Mouse (Mus musculus) kidney, embryonic 16.5 days (tissue): ENCODE results near the gene Zcchc10. TPM values are rescaled to one million over a fixed set of nuclear protein-coding genes. Genes with fewer than 3 reads are reported as not detected.
"Not testable (repeated sequence)": the region's sequence is repeated elsewhere in the genome, so short reads cannot be mapped to it uniquely, and the experiment has no call there.

Experiments used
- ATAC-seq: fragments of 200-750 bp; cut with Nextera tagmentation; 2 replicates; pipeline ENCODE4 v1.8.0; 2017; ENCODE audit warnings: moderate TSS enrichment; ENCODE audit not compliant: low FRiP score, low TSS enrichment
- H3K27ac ChIP-seq: fragments of 300-500 bp; sonication (generic); 2 replicates; pipeline ENCODE4 v1.5.1; 2014; ENCODE audit warnings: low read length
- H3K27me3 ChIP-seq: fragments of 300-500 bp; sonication (generic); 2 replicates; pipeline ENCODE4 v1.6.1; 2014; ENCODE audit warnings: low read length, control low read depth, mixed read lengths; ENCODE audit not compliant: insufficient read depth
- H3K36me3 ChIP-seq: fragments of 300-500 bp; sonication (generic); 2 replicates; pipeline ENCODE4 v1.6.1; 2014; ENCODE audit warnings: low read length, control low read depth, mixed read lengths; ENCODE audit not compliant: insufficient read depth
- H3K4me1 ChIP-seq: fragments of 300-500 bp; sonication (generic); 2 replicates; pipeline ENCODE4 v1.6.1; 2014; ENCODE audit warnings: low read length, control low read depth, mixed read lengths; ENCODE audit not compliant: insufficient read depth
- H3K4me2 ChIP-seq: fragments of 300-500 bp; sonication (generic); replicated peaks from 2 replicates; pipeline ENCODE4 v1.6.1; 2014; ENCODE audit warnings: low read depth, low read length
- H3K4me3 ChIP-seq: fragments of 300-500 bp; sonication (generic); 2 replicates; pipeline ENCODE4 v1.5.1; 2014; ENCODE audit warnings: mild to moderate bottlenecking, low read length
- H3K9ac ChIP-seq: fragments of 300-500 bp; sonication (generic); replicated peaks from 2 replicates; pipeline ENCODE4 v1.6.1; 2014; ENCODE audit warnings: low read length
- H3K9me3 ChIP-seq: fragments of 300-500 bp; sonication (generic); 2 replicates; pipeline ENCODE4 v1.6.1; 2016; ENCODE audit warnings: low read length, control low read depth
- WGBS: fragments of 180-500 bp; shearing (Covaris S2); extraction: QIAGEN DNeasy Blood & Tissue Kit; methylation state at CpG from one replicate; pipeline ENCODE4 v1.1.7; 2014; 5-methylcytosine and 5-hydroxymethylcytosine counted together
- polyA plus RNA-seq: library from polyadenylated mRNA; unstranded; fragments of >200 nt; fragmentation: Nextera tagmentation; extraction: Ambion mirVana; gene quantifications from 2 replicates; pipeline ENCODE4 v1.2.1, GENCODE M21; 2015

The Zcchc10 gene
- polyA plus RNA-seq: 19.1 and 25.4 TPM in 2 replicates

DNA sequence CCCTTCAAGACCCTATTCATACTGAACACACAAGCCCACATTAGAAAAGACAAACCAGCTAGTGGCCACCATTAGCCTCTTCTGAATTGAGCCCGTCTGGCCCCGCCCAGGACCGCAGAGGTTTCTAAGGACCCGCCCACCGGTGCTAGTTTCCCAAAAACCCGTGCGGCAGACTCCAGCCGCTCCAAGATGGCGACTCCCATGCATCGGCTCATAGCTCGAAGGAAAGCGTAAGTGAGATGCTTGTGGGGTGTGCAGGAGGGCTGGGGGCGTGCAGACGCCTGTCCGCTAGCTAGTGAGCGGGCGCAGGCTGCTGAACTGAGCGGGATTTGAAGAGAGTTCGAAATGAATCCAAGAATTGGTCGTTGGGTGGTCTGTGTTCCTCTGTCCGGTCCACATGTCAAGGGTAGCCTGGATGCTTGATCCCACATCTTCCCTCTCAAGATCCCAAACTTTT lies at the start of gene Zcchc10:
TSS of gene Zcchc10 (plus strand) at position 168 of the 457 bp plus-strand sequence.
- WGBS: under 1% methylated on average over 21 of the region's 21 CpGs
- peak within 1 kb of the TSS; percentile 83 for H3K9ac ChIP-seq
- peak within 1 kb of the TSS; percentile 80 for H3K4me2 ChIP-seq
- H3K4me1 ChIP-seq: peaks cover 8% of the 10 kb centered on the region
- peak within 1 kb of the TSS; percentile 65 for H3K4me3 ChIP-seq
- H3K36me3 ChIP-seq: peaks cover 14% of the 10 kb centered on the region
- ATAC-seq: peak; percentile 96
- H3K27ac ChIP-seq: peak within 1 kb of the TSS; percentile 54
- no peaks in the 10 kb centered on the region for H3K27me3 ChIP-seq
- H3K9me3 ChIP-seq: no peaks in the 10 kb centered on the region

DNA sequence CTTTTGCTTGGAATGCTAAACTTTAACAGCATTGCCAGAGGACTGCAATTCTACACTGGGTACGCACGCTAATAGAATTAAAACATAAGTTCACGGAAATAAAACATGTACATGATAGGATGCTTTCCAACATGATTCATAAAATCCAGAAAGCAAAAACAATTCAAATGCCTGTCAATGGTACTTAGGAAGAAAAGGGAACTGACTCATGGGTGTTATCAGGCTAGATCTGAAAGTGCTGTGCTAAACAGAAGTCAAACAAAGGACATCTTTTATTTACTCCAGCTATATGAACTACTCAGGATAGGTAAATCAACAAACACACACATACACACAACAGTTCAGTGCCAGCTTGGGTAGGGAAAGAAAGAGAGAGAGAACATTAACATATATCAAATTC lies 49.1 kb upstream of the Zcchc10 start:
- Histone ChIP-seq H3K27me3 (no peaks in the 10 kb centered on the region), H3K9ac (no peak overlapping the region), H3K4me3 (no peak overlapping the region), H3K4me1 (no peaks in the 10 kb centered on the region), H3K27ac (no peak overlapping the region), H3K9me3 (no peaks in the 10 kb centered on the region), H3K36me3 (peaks cover 48% of the 10 kb centered on the region), H3K4me2 (no peak overlapping the region)
- no peak for ATAC-seq
- 94% methylated on average over 3 of the region's 3 CpGs for WGBS

DNA sequence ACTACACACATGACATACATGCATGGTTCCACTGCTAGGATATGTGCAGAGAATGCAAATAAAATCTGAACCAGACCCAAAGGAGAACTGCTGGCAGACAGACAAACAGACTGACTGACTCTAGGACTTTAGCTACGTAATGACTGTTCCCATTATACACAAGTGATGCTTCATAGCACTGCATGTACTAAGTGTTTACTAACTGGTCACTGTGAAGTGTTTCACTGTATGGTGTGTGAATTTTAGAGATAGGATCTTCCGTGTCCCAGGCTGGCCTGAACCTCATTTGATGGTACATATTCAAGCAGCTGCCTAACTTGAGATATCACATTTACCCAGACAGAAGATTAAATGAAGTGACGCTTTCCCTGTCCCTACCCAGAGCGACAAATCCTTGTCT lies 46.1 kb upstream of the Zcchc10 start:
- H3K36me3 ChIP-seq: peaks cover 45% of the 10 kb centered on the region
- no peaks in the 10 kb centered on the region for H3K9me3 ChIP-seq
- no peaks in the 10 kb centered on the region for H3K4me1 ChIP-seq
- no peaks in the 10 kb centered on the region for H3K27me3 ChIP-seq
- WGBS: 84% methylated on average over 4 of the region's 4 CpGs
- no peak overlapping the region for H3K4me2 ChIP-seq
- no peak for ATAC-seq
- H3K4me3 ChIP-seq: no peak overlapping the region
- H3K9ac ChIP-seq: no peak overlapping the region
- no peak overlapping the region for H3K27ac ChIP-seq

DNA sequence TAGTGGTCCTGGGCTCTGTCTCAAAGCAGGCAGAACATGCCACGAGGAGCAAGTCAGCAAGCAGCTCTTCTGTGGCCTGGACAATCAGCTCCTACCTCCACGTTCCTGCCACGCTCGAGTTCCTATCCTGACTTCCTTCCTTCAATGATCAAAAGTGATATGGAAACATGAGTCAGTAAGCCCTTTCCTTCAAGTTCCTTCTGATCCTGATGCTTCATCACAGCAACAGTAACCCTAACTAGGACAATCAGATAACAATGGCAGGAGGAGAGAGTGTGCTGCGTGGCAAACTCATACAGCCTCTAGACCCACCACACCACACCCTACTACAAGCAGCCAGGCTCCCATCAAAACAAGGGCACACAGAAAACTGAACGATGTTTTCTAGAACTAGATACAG lies 38.6 kb upstream of the Zcchc10 start:
- Histone ChIP-seq H3K27me3 (no peaks in the 10 kb centered on the region), H3K36me3 (peaks cover 75% of the 10 kb centered on the region), H3K9me3 (no peaks in the 10 kb centered on the region), H3K4me2 (no peak overlapping the region), H3K27ac (no peak overlapping the region), H3K4me3 (no peak overlapping the region), H3K4me1 (no peaks in the 10 kb centered on the region), H3K9ac (no peak overlapping the region)
- WGBS: 66% methylated on average over 6 of the region's 6 CpGs
- no peak for ATAC-seq

DNA sequence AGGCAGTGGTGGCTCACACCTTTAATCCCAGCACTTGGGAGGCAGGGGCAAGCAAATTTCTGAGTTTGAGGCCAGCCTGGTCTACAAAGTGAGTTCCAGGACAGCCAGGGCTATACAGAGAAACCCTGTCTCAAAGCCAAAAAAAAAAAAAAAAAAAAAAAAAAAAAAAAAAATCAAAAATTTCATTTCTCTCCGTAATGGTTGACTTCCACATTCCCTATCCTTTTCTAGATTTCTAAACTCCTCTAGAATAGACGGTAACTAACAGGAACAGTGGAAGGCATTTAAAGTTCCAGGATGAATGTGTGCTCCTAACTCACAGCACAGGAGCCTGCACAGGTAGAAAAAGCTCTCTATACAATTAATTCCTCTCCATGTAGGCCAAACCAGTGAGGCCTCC lies 34.3 kb upstream of the Zcchc10 start:
- peaks cover 55% of the 10 kb centered on the region for H3K36me3 ChIP-seq
- not testable (repeated sequence) for H3K4me1 ChIP-seq, H3K27ac ChIP-seq, ATAC-seq, H3K27me3 ChIP-seq, H3K9ac ChIP-seq, H3K4me2 ChIP-seq, H3K4me3 ChIP-seq, H3K9me3 ChIP-seq
- WGBS: 92% methylated on average over 2 of the region's 2 CpGs

DNA sequence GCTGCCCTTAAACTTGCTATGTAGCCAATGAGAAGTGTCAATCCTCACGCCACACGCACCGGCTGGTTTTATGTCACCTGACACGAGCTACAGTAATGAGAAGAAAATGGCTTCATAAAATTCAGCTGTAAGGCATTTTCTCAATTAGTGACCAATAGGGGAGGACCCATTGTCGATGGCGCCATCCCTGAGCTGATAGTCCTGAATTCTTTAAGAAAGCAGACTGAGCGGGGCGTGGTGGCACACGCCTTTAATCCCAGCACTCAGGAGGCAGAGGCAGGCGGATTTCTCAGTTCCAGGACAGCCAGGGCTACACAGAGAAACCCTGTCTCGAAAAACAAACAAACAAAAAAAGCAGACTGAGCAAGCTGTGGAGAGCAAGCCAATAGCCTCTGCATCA lies 33.6 kb upstream of the Zcchc10 start:
- no peak overlapping the region for H3K4me3 ChIP-seq
- ATAC-seq: no peak
- no peaks in the 10 kb centered on the region for H3K27me3 ChIP-seq
- H3K9me3 ChIP-seq: no peaks in the 10 kb centered on the region
- peaks cover 6% of the 10 kb centered on the region; the same call in 1 of the 2 replicates for H3K4me1 ChIP-seq
- no peak overlapping the region for H3K27ac ChIP-seq
- no peak overlapping the region for H3K9ac ChIP-seq
- peaks cover 50% of the 10 kb centered on the region for H3K36me3 ChIP-seq
- H3K4me2 ChIP-seq: no peak overlapping the region
- WGBS: 91% methylated on average over 11 of the region's 11 CpGs

DNA sequence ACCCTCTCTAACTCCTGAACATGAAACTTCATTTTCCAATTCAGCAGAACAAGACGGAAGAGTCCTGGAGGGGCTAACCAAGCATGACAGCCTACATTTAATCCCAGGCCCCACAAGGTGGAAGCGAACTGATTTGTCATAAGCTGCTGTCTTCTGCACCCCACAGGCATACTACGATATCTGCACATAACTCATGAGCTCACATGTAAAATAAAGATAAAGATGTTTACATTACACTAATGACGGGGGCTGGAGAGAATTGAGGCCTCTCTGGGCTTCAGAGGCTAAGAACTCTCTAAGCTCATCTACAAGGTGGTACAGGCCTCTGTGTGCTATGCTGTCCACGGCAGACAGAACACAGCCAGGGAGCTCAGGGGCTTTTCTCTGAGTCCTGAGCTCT lies 30.0 kb upstream of the Zcchc10 start:
- Histone ChIP-seq H3K27ac (no peak overlapping the region), H3K9ac (no peak overlapping the region), H3K4me3 (no peak overlapping the region), H3K4me1 (peaks cover 29% of the 10 kb centered on the region), H3K27me3 (no peaks in the 10 kb centered on the region), H3K9me3 (no peaks in the 10 kb centered on the region), H3K4me2 (no peak overlapping the region), H3K36me3 (peaks cover 19% of the 10 kb centered on the region)
- WGBS: 78% methylated on average over 5 of the region's 5 CpGs
- no peak for ATAC-seq

DNA sequence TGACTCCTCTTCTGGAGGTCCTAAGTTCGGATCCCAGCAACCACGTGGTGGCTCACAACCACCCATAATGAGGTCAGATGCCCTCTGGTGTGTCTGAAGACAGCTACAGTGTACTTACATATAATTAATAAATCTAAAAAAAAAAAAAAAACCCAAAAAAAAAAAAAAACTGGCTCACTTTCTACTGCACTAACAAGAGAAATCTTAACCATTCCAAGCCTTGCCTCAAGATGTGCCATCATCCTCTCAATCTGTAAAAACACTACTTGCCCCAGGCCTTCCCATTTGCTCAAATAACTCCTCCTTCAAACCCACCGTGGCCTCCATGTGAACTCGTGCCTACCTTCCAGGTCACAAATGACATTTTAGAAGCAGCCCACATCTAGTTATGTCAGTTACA lies 27.6 kb upstream of the Zcchc10 start:
- WGBS: 70% methylated on average over 4 of the region's 4 CpGs
- H3K4me1 ChIP-seq: peaks cover 37% of the 10 kb centered on the region
- H3K4me3 ChIP-seq: no peak overlapping the region
- ATAC-seq: no peak
- peaks cover 4% of the 10 kb centered on the region; the same call in 1 of the 2 replicates for H3K36me3 ChIP-seq
- H3K27me3 ChIP-seq: no peaks in the 10 kb centered on the region
- H3K4me2 ChIP-seq: no peak overlapping the region
- H3K9me3 ChIP-seq: no peaks in the 10 kb centered on the region
- H3K27ac ChIP-seq: 0 out of 2 replicates have a peak overlapping the region, but pooled peaks have one; percentile 13
- H3K9ac ChIP-seq: no peak overlapping the region

DNA sequence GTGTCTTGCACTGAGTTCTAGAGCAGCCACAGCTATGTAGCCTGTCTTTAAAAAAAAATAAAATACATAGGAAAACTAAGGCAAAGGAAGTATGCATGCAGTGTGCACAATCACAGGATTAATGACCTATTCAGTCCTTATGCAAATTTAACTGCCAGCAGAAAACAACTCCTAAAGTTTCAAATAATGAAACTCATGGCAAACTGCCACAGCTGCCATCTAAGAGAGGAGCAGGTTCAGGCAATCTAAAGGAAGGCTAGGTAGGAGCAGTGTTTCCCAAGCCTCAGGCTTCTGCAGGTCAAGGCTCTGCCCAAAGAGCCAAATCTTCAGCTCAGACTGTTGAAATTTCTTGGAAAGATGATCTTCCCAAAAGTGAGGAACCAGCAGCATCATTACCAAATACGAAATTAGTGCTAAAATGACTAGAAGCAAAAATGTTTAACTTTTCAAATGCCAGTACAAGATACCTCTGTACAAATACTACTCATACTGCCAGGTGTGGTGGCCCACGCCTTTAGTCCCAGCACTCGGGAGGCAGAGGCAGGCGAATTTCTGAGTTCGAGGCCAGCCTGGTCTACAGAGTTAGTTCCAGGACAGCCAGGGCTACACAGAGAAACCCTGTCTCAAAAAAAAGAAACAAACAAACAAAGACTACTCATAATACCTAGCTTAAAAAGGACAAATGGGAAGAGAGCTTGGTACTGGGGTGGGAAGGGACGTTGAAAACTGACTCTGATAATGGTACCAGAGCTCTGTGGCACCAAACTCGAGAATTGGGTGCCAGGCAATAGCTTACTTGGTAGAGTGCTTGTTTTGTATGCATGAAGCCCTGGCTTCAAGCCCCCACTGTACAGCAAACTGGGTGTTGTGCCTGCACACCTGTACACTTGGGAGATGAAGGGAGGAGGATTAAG lies 26.3 kb upstream of the Zcchc10 start:
- ATAC-seq: no peak
- peak overlapping the region; percentile 100 for H3K4me3 ChIP-seq
- no peaks in the 10 kb centered on the region for H3K9me3 ChIP-seq
- no peak overlapping the region for H3K27ac ChIP-seq
- WGBS: 84% methylated on average over 7 of the region's 7 CpGs
- H3K4me2 ChIP-seq: peak overlapping the region; percentile 80
- H3K9ac ChIP-seq: peak overlapping the region; percentile 96
- no peaks in the 10 kb centered on the region; the same call in 1 of the 2 replicates for H3K36me3 ChIP-seq
- H3K4me1 ChIP-seq: peaks cover 37% of the 10 kb centered on the region
- no peaks in the 10 kb centered on the region for H3K27me3 ChIP-seq
